17 mouse cellular contexts compared by ENCODE assay signal in the genomic region with DNA sequence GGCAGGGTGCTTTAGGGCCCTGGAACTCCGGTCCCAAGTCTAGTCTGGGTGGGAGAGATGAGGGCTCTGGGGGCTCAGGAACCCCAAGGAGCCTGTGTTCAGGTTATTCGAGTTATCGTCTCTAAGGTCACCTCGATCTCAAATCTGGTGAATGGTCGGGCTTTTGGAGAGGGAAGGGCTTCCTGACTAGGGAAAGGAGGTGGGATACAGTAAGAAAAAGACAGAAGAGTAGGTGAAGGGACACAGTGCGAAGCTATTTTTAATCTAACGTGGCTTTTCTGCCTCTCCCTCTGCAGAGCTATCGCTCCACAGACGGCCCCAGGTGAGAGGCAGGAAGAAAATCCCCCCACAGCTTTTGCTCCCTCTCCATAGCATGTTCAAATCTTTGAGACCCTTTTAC.
DNase-seq lines count a peak whose midpoint lies in the region; ATAC-seq and TF ChIP-seq lines count a peak whose summit lies in the region.
"Had no signal": no experiment of that assay in that cellular context is flagged by ENCODE, and none has a peak within 500 bp of the region (broad histone marks: within the 10 kb centered on the region; RNA-seq: fewer than 3 reads in every experiment).

No protein-coding gene starts in this region.

- TF ChIP-seq CTCF in liver, postnatal 0 days (IDR thresholded peaks at IDR 0.05; ENCODE audit: low read depth), result no peak

- TF ChIP-seq EP300 in liver, postnatal 0 days (IDR thresholded peaks at IDR 0.05; ENCODE audit: low read depth), result no peak

- 13% methylated on average over 9 of the region's 9 CpGs for WGBS in forebrain, embryonic 15.5 days
- 11% methylated on average over 9 of the region's 9 CpGs for WGBS in forebrain, embryonic 11.5 days
- 19% methylated on average over 9 of the region's 9 CpGs for whole genome bisulfite sequencing in liver, postnatal 0 days (ENCODE audit: insufficient replicate concordance)
- 19% methylated on average over 9 of the region's 9 CpGs for WGBS in liver, embryonic 12.5 days (ENCODE audit: insufficient replicate concordance)
- 11% methylated on average over 9 of the region's 9 CpGs for WGBS in midbrain, embryonic 14.5 days

- H3K4me3 ChIP-seq in forebrain, embryonic 15.5 days, result no peak overlapping the region
- H3K4me3 ChIP-seq in forebrain, embryonic 11.5 days (ENCODE audit: low read depth, low read length), result no peak overlapping the region
- no peak overlapping the region for H3K4me3 ChIP-seq in liver, postnatal 0 days (ENCODE audit: low read depth, low read length)
- H3K4me3 ChIP-seq in liver, embryonic 12.5 days, result no peak overlapping the region
- no peak overlapping the region for H3K4me3 ChIP-seq in midbrain, embryonic 14.5 days (replicated peaks; ENCODE audit: low read depth, low read length)
- H3K4me3 ChIP-seq: limb, embryonic 12.5 days; liver, embryonic 13.5 days; lung, embryonic 15.5 days had no signal

- 0 out of 2 replicates have a peak overlapping the region, but pooled peaks have one; percentile 9 for H3K4me2 ChIP-seq in forebrain, embryonic 15.5 days (replicated peaks)
- H3K4me2 ChIP-seq in forebrain, embryonic 11.5 days (ENCODE audit: low read depth, low read length, severe bottlenecking), result no peak overlapping the region
- H3K4me2 ChIP-seq in liver, postnatal 0 days (ENCODE audit: low read depth, low read length), result no peak overlapping the region
- H3K4me2 ChIP-seq in liver, embryonic 12.5 days, result no peak overlapping the region
- peak overlapping the region; percentile 19; the same call in 1 of the 2 replicates for H3K4me2 ChIP-seq in midbrain, embryonic 14.5 days (ENCODE audit: low read length)
- H3K4me2 ChIP-seq: limb, embryonic 12.5 days; liver, embryonic 13.5 days; lung, embryonic 15.5 days had no signal

- no peaks in the 10 kb centered on the region for H3K9me3 ChIP-seq in forebrain, embryonic 15.5 days
- no peaks in the 10 kb centered on the region for H3K9me3 ChIP-seq in forebrain, embryonic 11.5 days (ENCODE audit: control insufficient read depth, low read length)
- H3K9me3 ChIP-seq in liver, postnatal 0 days (ENCODE audit: low read length), result no peaks in the 10 kb centered on the region
- H3K9me3 ChIP-seq in liver, embryonic 12.5 days (replicated peaks), result no peaks in the 10 kb centered on the region
- no peaks in the 10 kb centered on the region for H3K9me3 ChIP-seq in midbrain, embryonic 14.5 days (ENCODE audit: control insufficient read depth, low read length)
- H3K9me3 ChIP-seq: forebrain, embryonic 12.5 days; limb, embryonic 12.5 days; liver, embryonic 13.5 days; lung, embryonic 15.5 days had no signal

- DNase-seq in forebrain, embryonic 11.5 days (ENCODE audit: low spot score), result no peak
- peak; percentile 7 for DNase-seq in liver, postnatal 0 days
- DNase-seq in midbrain, embryonic 14.5 days, result no peak
- no peak for DNase-seq in kidney, adult 9 months
- no peak for DNase-seq in frontal cortex, adult 2 months (ENCODE audit: extremely low spot score in 1 of 2, low spot score in 1 of 2)
- DNase-seq: adrenal gland, postnatal 14 days; cerebellum, postnatal 14 days; heart, postnatal 4 days; liver, embryonic 13.5 days; lung, postnatal 4 days; thymus, postnatal 25 days had no signal

- H3K36me3 ChIP-seq in forebrain, embryonic 15.5 days, result no peaks in the 10 kb centered on the region
- no peaks in the 10 kb centered on the region for H3K36me3 ChIP-seq in forebrain, embryonic 11.5 days (ENCODE audit: control insufficient read depth, insufficient read depth, low read length)
- no peaks in the 10 kb centered on the region for H3K36me3 ChIP-seq in liver, postnatal 0 days (replicated peaks; ENCODE audit: insufficient read depth, low read length)
- no peaks in the 10 kb centered on the region for H3K36me3 ChIP-seq in liver, embryonic 12.5 days
- H3K36me3 ChIP-seq in midbrain, embryonic 14.5 days (ENCODE audit: control insufficient read depth, insufficient read depth, low read length), result no peaks in the 10 kb centered on the region
- H3K36me3 ChIP-seq: forebrain, embryonic 12.5 days; limb, embryonic 12.5 days; liver, embryonic 13.5 days; lung, embryonic 15.5 days had no signal

- H3K9ac ChIP-seq in forebrain, embryonic 15.5 days (replicated peaks), result no peak overlapping the region
- no peak overlapping the region for H3K9ac ChIP-seq in forebrain, embryonic 11.5 days (ENCODE audit: low read length)
- H3K9ac ChIP-seq in liver, postnatal 0 days (replicated peaks), result no peak overlapping the region
- H3K9ac ChIP-seq in liver, embryonic 12.5 days, result no peak overlapping the region
- no peak overlapping the region for H3K9ac ChIP-seq in midbrain, embryonic 14.5 days (replicated peaks; ENCODE audit: low read length)
- H3K9ac ChIP-seq: forebrain, embryonic 12.5 days; limb, embryonic 12.5 days; liver, embryonic 13.5 days; lung, embryonic 15.5 days had no signal

- no peak for ATAC-seq in forebrain, embryonic 15.5 days (replicated peaks)
- ATAC-seq in forebrain, embryonic 11.5 days (replicated peaks; ENCODE audit: low FRiP score), result no peak
- ATAC-seq in liver, postnatal 0 days, result no peak
- ATAC-seq in liver, embryonic 12.5 days, result no peak
- no peak for ATAC-seq in midbrain, embryonic 14.5 days (ENCODE audit: low FRiP score, low TSS enrichment)
- ATAC-seq: intestine, embryonic 16.5 days had no signal

- peaks cover 50% of the 10 kb centered on the region for H3K4me1 ChIP-seq in forebrain, embryonic 15.5 days
- peaks cover 21% of the 10 kb centered on the region; the same call in 1 of the 2 replicates for H3K4me1 ChIP-seq in forebrain, embryonic 11.5 days (replicated peaks; ENCODE audit: control insufficient read depth, insufficient read depth, low read length)
- no peaks in the 10 kb centered on the region for H3K4me1 ChIP-seq in liver, postnatal 0 days (ENCODE audit: insufficient read depth)
- H3K4me1 ChIP-seq in liver, embryonic 12.5 days, result peaks cover 11% of the 10 kb centered on the region; the same call in 1 of the 2 replicates
- H3K4me1 ChIP-seq in midbrain, embryonic 14.5 days (ENCODE audit: control insufficient read depth, insufficient read depth, low read length), result peaks cover 30% of the 10 kb centered on the region

- peaks cover 61% of the 10 kb centered on the region for H3K27me3 ChIP-seq in forebrain, embryonic 15.5 days
- H3K27me3 ChIP-seq in forebrain, embryonic 11.5 days (ENCODE audit: control insufficient read depth, insufficient read depth, low read length), result peaks cover 59% of the 10 kb centered on the region
- H3K27me3 ChIP-seq in liver, postnatal 0 days (ENCODE audit: insufficient read depth, low read length), result peaks cover 61% of the 10 kb centered on the region
- peaks cover 81% of the 10 kb centered on the region for H3K27me3 ChIP-seq in liver, embryonic 12.5 days (replicated peaks)
- peaks cover 70% of the 10 kb centered on the region for H3K27me3 ChIP-seq in midbrain, embryonic 14.5 days (ENCODE audit: control insufficient read depth, insufficient read depth, low read length)

- no peak overlapping the region for H3K27ac ChIP-seq in forebrain, embryonic 15.5 days (replicated peaks)
- no peak overlapping the region for H3K27ac ChIP-seq in forebrain, embryonic 11.5 days (ENCODE audit: low read depth, low read length)
- H3K27ac ChIP-seq in liver, postnatal 0 days (ENCODE audit: low read depth), result no peak overlapping the region
- no peak overlapping the region for H3K27ac ChIP-seq in liver, embryonic 12.5 days
- H3K27ac ChIP-seq in midbrain, embryonic 14.5 days (replicated peaks; ENCODE audit: low read depth, low read length), result no peak overlapping the region
- H3K27ac ChIP-seq: forebrain, embryonic 12.5 days; limb, embryonic 12.5 days; liver, embryonic 13.5 days; lung, embryonic 15.5 days had no signal

Comparison
In these comparisons a context has a peak if more than half of its experiments do, and no peak if none do; other contexts are left out.
1. H3K4me2 ChIP-seq: peak in forebrain, embryonic 15.5 days (single experiment) and midbrain, embryonic 14.5 days (single experiment); none in forebrain, embryonic 11.5 days (single experiment), liver, postnatal 0 days (single experiment) and liver, embryonic 12.5 days (single experiment).